Comparison of ENCODE assay signal across 27 mouse cellular contexts in the genomic region with DNA sequence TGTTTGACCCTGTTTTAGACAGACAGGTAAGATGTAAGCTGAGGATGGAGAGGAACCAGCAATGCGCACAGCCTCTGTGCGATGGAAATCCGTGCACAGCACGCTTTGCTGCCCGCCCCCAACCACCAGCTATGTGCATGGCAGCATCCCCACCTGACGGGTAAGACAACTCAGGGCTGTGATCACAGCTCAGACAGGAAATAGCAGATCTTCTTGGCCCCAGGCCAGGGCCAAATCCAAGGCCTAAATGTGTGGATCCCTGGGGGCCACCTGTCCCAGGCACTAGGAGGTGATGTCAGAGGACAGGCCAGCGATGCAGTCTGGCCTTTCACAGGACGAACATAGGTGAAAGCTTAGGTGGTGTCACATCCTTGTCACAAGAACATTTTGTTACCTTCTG. TPM values are rescaled to one million over a fixed set of nuclear protein-coding genes. Genes with fewer than 3 reads are reported as not detected.
A peak's percentile ranks its signal among the peaks of the same experiment; 100 is the strongest.
DNase-seq lines count a peak whose midpoint lies in the region; ATAC-seq lines count a peak whose summit lies in the region.
"Had no signal": no experiment of that assay in that cellular context is flagged by ENCODE, and none has a peak within 500 bp of the region (broad histone marks: within the 10 kb centered on the region; RNA-seq: fewer than 3 reads in every experiment).

No protein-coding gene starts in this region.

- H3K9ac ChIP-seq in hindbrain, embryonic 11.5 days (ENCODE audit: low read depth, low read length), result no peak overlapping the region
- H3K9ac ChIP-seq: embryonic facial prominence, embryonic 15.5 days; hindbrain, embryonic 12.5 days; limb, embryonic 15.5 days; liver, embryonic 14.5 days; lung, embryonic 14.5 days; midbrain, embryonic 13.5 days had no signal

- no peaks in the 10 kb centered on the region for H3K27me3 ChIP-seq in hindbrain, embryonic 11.5 days (ENCODE audit: control insufficient read depth, insufficient read depth, low read length)
- H3K27me3 ChIP-seq: embryonic facial prominence, embryonic 15.5 days; heart, embryonic 13.5 days; hindbrain, embryonic 12.5 days; limb, embryonic 15.5 days; midbrain, embryonic 13.5 days had no signal

- H3K4me1 ChIP-seq in hindbrain, embryonic 11.5 days (replicated peaks; ENCODE audit: control insufficient read depth, insufficient read depth, low read length), result peaks cover 7% of the 10 kb centered on the region; the same call in 1 of the 2 replicates

- peak; percentile 42 for DNase-seq in adrenal gland, postnatal 10 days
- no peak for DNase-seq in adrenal gland, postnatal 4 days (ENCODE audit: low spot score in 2 of 2)
- DNase-seq in cerebellum, adult 18-20 months, result peak; percentile 38 to 52
- DNase-seq in cerebellum, postnatal 4 days (ENCODE audit: low spot score in 2 of 2), result no peak
- DNase-seq in kidney, postnatal 25 days, result peak; percentile 58
- DNase-seq in kidney, adult 18-20 months, result no peak
- peak; percentile 61 to 70 for DNase-seq in cerebellum, postnatal 14 days
- DNase-seq in hindbrain, embryonic 11.5 days (ENCODE audit: low spot score), result no peak
- DNase-seq: gastrocnemius, postnatal 14 days; heart, adult 18-20 months; heart, postnatal 14 days; kidney, adult 11 months; layer of hippocampus, adult 9-11 months; lung, embryonic 14.5 days; right cerebral cortex, postnatal 25 days; spleen, adult 18-20 months had no signal

- no peak for ATAC-seq in hindbrain, embryonic 11.5 days (ENCODE audit: low FRiP score)
- ATAC-seq: forebrain, embryonic 14.5 days; midbrain, embryonic 13.5 days had no signal

- no peak overlapping the region for H3K4me2 ChIP-seq in hindbrain, embryonic 11.5 days (replicated peaks; ENCODE audit: low read depth, low read length)
- H3K4me2 ChIP-seq: embryonic facial prominence, embryonic 15.5 days; heart, embryonic 13.5 days; hindbrain, embryonic 12.5 days; limb, embryonic 15.5 days; lung, embryonic 14.5 days; midbrain, embryonic 13.5 days had no signal

- H3K9me3 ChIP-seq in hindbrain, embryonic 11.5 days (ENCODE audit: control insufficient read depth, low read length), result no peaks in the 10 kb centered on the region
- H3K9me3 ChIP-seq: embryonic facial prominence, embryonic 15.5 days; heart, embryonic 13.5 days; hindbrain, embryonic 12.5 days; limb, embryonic 15.5 days; midbrain, embryonic 13.5 days had no signal

- WGBS in hindbrain, embryonic 11.5 days, result 94% methylated on average over 8 of the region's 8 CpGs

- no peaks in the 10 kb centered on the region for H3K36me3 ChIP-seq in hindbrain, embryonic 11.5 days (ENCODE audit: control insufficient read depth, insufficient read depth, low read length)
- H3K36me3 ChIP-seq: hindbrain, embryonic 12.5 days; limb, embryonic 15.5 days had no signal

- no peak overlapping the region for H3K27ac ChIP-seq in hindbrain, embryonic 11.5 days (ENCODE audit: low read depth, low read length)
- H3K27ac ChIP-seq: embryonic facial prominence, embryonic 15.5 days; heart, embryonic 13.5 days; hindbrain, embryonic 12.5 days; limb, embryonic 15.5 days; liver, embryonic 14.5 days; midbrain, embryonic 13.5 days had no signal

- H3K4me3 ChIP-seq in hindbrain, embryonic 11.5 days (ENCODE audit: low read depth, low read length), result no peak overlapping the region
- H3K4me3 ChIP-seq: embryonic facial prominence, embryonic 15.5 days; heart, embryonic 13.5 days; hindbrain, embryonic 12.5 days; limb, embryonic 15.5 days; midbrain, embryonic 13.5 days had no signal

RNA-seq across cellular contexts. Expression of a gene that starts 21.3 kb away (rescaled TPM):
- 100 to 1,000 TPM; 103 to 118 TPM for total RNA-seq in adrenal gland, postnatal 10 days (2021)
- total RNA-seq in adrenal gland, postnatal 4 days (2021), result 100 to 1,000 TPM; 127 to 134 TPM
- 28.6 and 31.9 TPM in 2 replicates for polyA plus RNA-seq in hindbrain, embryonic 11.5 days (2014; fragmentation: Nextera tagmentation; extraction: Ambion mirVana)

RNA-seq across cellular contexts. Expression of a gene that starts 50.4 kb away (rescaled TPM):
- under 1 TPM in 1 of 2 experiments, not detected in 1; 0.48 TPM for total RNA-seq in adrenal gland, postnatal 10 days (2021)
- total RNA-seq in adrenal gland, postnatal 4 days (2021), result 1 to 10 TPM; 1.1 to 3.0 TPM
- polyA plus RNA-seq in hindbrain, embryonic 11.5 days (2014; fragmentation: Nextera tagmentation; extraction: Ambion mirVana), result 0.47 TPM in 1 of 2 replicates, not detected in the other
- total RNA-seq: common myeloid progenitor, adult 5-6 weeks; gastrocnemius, postnatal 14 days; heart, adult 18-20 months; heart, postnatal 14 days; megakaryocyte, adult 5-6 weeks; monocyte, adult 5-6 weeks; neutrophil, adult 5-6 weeks had no signal
- polyA plus RNA-seq: midbrain, embryonic 13.5 days had no signal

Comparison
In these comparisons a context has a peak if more than half of its experiments do, and no peak if none do; other contexts are left out.
1. DNase-seq: peak in adrenal gland, postnatal 10 days (single experiment), cerebellum, adult 18-20 months (2 of 2), kidney, postnatal 25 days (2 of 2) and cerebellum, postnatal 14 days (2 of 2); none in adrenal gland, postnatal 4 days (0 of 2), cerebellum, postnatal 4 days (0 of 2), kidney, adult 18-20 months (single experiment) and hindbrain, embryonic 11.5 days (single experiment).